Mouse (Mus musculus) lung, adult 2 months (tissue): ENCODE measurements at regions not wholly inside any gene's neighbourhood (a gene's known extent, or its start where the extent isn't known, plus 50 kb on each side); places are given as distances from the start of the nearest gene placed in this dataset.

ENCODE experiments used
- CTCF ChIP-seq: fragments of 200-500 bp; IDR thresholded peaks from 2 replicates; pipeline ENCODE4 v1.5.1; 2011; ENCODE audit warnings: mild to moderate bottlenecking, low read length, control low read depth; ENCODE audit not compliant: insufficient read depth
- POLR2A ChIP-seq: fragments of 200-500 bp; IDR thresholded peaks from 2 replicates; pipeline ENCODE4 v1.6.1; 2011; ENCODE audit warnings: low read depth, mild to moderate bottlenecking, control low read depth, low read length, borderline replicate concordance; ENCODE audit errors: extremely low read depth

- TF ChIP-seq CTCF (no peak), POLR2A (no peak)
Observed at GRCm38 (mm10) chr8:12494559-12494958, 78.3 kb upstream of the Spaca7 start.
